Mouse (Mus musculus) stomach, postnatal 0 days (tissue): Measurements from ENCODE around the gene Gpx4.

ENCODE experiments used
- CTCF ChIP-seq: IDR thresholded peaks from 2 replicates; pipeline ENCODE4 v1.5.1; 2016; ENCODE audit warnings: antibody characterized with exemption, low read depth, mild to moderate bottlenecking, moderate library complexity
- EP300 ChIP-seq: optimal IDR thresholded peaks from 2 replicates; pipeline ENCODE3; 2016; ENCODE audit warnings: antibody characterized with exemption

DNA sequence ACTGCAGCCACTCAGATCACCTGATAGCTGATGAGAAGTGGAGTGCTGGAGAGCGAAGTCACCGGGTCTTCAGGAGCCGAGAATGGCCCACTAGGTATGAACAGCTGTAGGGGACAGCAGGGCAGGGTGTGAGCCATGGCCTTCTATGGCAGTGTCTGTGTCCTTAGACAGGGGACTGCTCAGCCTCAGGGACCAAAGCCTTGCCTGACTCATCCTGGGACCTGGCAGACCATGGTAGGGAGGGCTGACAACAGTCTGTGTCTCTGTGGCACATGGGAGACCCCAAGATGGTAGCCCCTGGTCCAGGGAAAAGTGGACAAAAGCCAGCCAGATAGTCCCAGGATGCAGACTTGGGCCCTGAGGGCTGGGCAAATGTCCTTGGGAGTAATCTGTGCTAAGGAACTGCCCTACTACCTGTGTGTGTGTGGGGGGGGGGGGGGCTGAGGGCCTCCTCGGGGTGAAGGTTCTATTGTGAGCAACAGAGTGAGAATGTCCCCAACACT lies 23.0 kb downstream of the Gpx4 start:
- TF ChIP-seq CTCF = no peak
- no peak for TF ChIP-seq EP300
